Mouse (Mus musculus): ENCODE measurements around the gene Ccdc187.

DNA sequence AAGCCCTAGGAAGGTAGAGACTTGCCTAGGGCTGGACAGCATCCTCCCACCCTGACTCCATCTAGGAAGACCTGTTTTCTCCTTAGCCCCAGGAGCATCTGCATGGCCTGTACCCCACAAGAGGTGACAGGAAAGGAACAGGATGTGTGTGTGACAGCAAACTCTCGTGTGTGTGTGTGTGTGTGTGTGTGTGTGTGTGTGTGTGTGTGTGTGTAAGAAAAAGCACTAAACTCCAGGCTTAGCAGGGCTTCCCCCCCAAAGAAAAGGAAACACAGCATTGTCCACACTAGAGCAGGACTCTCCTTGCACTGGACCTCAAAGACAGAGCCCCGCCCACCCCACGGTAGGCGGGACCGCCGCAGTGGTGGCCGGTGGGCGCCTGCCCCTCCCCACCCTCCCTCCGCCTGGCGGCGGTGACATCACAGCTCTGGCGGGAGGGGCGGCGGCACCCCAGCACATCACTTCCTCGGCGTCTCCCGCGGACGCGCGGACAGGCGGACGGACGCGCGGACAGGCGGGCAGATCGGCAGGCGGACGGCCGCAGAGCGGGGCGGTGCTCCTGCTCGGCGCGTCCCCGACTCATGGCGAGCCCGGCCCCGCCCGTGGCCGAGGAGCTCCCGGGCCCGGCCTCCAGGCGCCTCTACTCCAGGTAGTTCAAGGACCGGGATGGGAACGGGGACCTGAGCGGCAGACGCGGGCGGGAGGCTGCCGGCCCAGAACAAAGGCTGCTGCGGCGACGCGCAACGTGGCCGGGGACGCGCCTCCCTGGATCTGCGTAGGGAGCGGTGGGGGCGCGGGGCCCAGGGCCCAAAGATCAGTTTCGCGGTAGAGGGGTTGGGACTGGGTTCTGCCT is 20.9 kb upstream of the Ccdc187 start, which contains the start of gene Gpsm1:
- TF ChIP-seq CTCF (IDR thresholded peaks at IDR 0.05; ENCODE audit: extremely low read depth, insufficient read depth, low read length) (no peak), POLR2A (IDR thresholded peaks at IDR 0.05; ENCODE audit: extremely low read depth, insufficient read depth, low read length) (0 out of 2 replicates have a peak, but pooled peaks have one; percentile 49)
